Mouse (Mus musculus) G1E (cell line): ENCODE measurements at regions not wholly inside any gene's neighbourhood (a gene's known extent, or its start where the extent isn't known, plus 50 kb on each side); places are given as distances from the start of the nearest gene placed in this dataset.
A peak's percentile ranks its signal among the peaks of the same experiment; 100 is the strongest.

Source experiments
- ATAC-seq: 2 replicates; pipeline ENCODE4 v1.8.0; 2016; ENCODE audit warnings: mild to moderate bottlenecking; ENCODE audit not compliant: insufficient number of reproducible peaks, poor library complexity, low FRiP score, severe bottlenecking; ENCODE audit errors: extremely low read depth
- DNase-seq: peaks from one replicate; pipeline ENCODE4 v3.0.0; 2012; ENCODE audit warnings: low spot score
- H3K27me3 ChIP-seq: 2 replicates; pipeline ENCODE4 v1.6.1; 2012; ENCODE audit warnings: mild to moderate bottlenecking, low read length, inconsistent platforms; ENCODE audit not compliant: insufficient read depth
- H3K36me3 ChIP-seq: replicated peaks from 2 replicates; pipeline ENCODE3; 2012; ENCODE audit warnings: mild to moderate bottlenecking, inconsistent platforms
- H3K4me1 ChIP-seq: 2 replicates; pipeline ENCODE4 v1.6.1; 2012; ENCODE audit warnings: low read depth, low read length, inconsistent platforms, mixed read lengths; ENCODE audit not compliant: insufficient read depth
- H3K4me3 ChIP-seq: 2 replicates; pipeline ENCODE4 v1.5.1; 2012; ENCODE audit warnings: low read depth, mild to moderate bottlenecking, inconsistent platforms, low read length, moderate library complexity, mixed read lengths
- H3K9me3 ChIP-seq: replicated peaks from 2 replicates; pipeline ENCODE4 v1.6.1; 2012; ENCODE audit warnings: inconsistent platforms
- CTCF ChIP-seq: IDR thresholded peaks from 2 replicates; pipeline ENCODE4 v1.5.1; 2012; ENCODE audit warnings: low read depth, low read length, inconsistent platforms, mixed read lengths
- GATA1 ChIP-seq: IDR thresholded peaks from 2 replicates; pipeline ENCODE4 v1.6.1; 2012; ENCODE audit warnings: borderline replicate concordance, low read length, inconsistent platforms, mixed read lengths
- GATA2 ChIP-seq: IDR thresholded peaks from 2 replicates; pipeline ENCODE4 v1.6.1; 2012; ENCODE audit warnings: low read depth, low read length, inconsistent platforms, borderline replicate concordance
- POLR2AphosphoS5 ChIP-seq: IDR thresholded peaks from 2 replicates; pipeline ENCODE4 v1.6.1; 2012; ENCODE audit warnings: low read depth, low read length, inconsistent platforms; ENCODE audit not compliant: insufficient replicate concordance
- TAL1 ChIP-seq: conservative IDR thresholded peaks from 2 replicates; pipeline ENCODE4 v1.6.1; 2012; ENCODE audit warnings: low read depth, low read length, inconsistent platforms, mixed read lengths

DNA sequence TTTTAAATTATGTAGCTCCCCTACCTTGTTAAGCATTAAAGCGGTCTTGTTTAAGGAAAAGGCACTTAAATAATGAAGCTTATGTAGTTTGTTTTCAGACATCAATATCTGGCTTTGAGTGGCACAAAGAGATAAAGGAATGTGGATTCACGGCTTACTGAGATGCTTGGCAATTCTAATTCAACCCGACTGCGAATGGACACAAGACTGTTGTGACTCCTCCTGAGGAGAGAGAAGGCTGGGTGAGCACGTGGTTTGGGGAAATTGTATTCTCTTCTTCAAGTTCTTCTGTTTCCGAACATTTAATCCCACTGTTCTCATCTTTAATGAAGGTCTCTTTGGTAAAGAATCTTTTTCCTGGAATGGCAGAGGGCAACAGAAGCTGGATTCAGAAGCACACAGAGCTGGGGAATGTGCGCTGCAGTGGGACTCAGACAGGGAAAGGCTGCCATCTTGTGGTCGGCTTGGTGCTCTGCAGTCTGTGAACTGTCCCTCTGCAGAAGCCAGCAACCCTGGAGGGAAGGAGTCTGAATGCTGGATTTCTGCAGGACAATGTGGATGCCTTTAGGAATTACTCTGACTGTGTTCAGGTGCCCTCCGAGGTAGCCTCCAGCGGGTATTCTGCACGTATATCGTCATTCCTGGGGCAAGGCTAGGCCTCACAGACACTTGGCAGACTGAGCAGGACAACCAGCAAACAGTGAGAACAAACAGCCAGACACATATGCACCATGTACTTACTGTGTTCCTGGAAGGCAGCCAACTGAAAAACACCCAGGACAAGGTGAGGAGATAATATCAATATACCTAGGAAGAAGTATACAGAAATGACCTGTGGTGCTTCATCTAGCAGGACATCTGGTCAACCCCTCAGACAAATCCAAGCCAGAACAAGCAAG lies 54.0 kb upstream of the Pax1 start:
- TF ChIP-seq TAL1 = no peak
- 0 out of 2 replicates have a peak, but pooled peaks have one; percentile 25 for TF ChIP-seq CTCF
- ATAC-seq (no peak; the same call in 1 of the 2 replicates), DNase-seq (no peak)
- Histone ChIP-seq H3K4me3 (no peak overlapping the region), H3K4me1 (no peaks in the 10 kb centered on the region), H3K9me3 (peaks cover 34% of the 10 kb centered on the region), H3K27me3 (no peaks in the 10 kb centered on the region), H3K36me3 (no peaks in the 10 kb centered on the region)

DNA sequence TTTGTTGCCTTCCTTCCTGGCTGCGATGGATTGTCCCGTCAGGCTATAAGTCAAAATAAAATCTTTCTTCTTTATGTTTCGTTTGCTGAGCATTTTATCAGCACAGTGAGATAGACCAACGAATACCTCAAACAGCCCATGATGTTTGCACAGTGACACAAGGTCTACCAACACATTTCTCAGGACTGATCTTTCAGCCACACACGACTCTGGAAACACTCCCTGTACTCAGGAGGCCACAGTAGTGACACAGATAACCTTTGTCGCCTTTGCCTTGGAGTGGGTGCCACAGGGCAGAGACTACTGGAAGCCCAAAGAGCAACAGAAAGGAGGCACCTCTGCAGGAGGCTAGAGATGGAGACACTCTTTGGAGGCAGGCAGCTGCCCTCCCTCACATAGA lies 55.0 kb upstream of the Pax1 start:
- no peak overlapping the region for H3K4me3 ChIP-seq
- H3K9me3 ChIP-seq = peaks cover 33% of the 10 kb centered on the region
- no peak for TF ChIP-seq GATA2
- no peak for TF ChIP-seq TAL1
- no peak for TF ChIP-seq POLR2AphosphoS5
- no peak for TF ChIP-seq GATA1
- TF ChIP-seq CTCF = no peak
- DNase-seq (no peak), ATAC-seq (no peak)
- H3K27me3 ChIP-seq = no peaks in the 10 kb centered on the region
- H3K36me3 ChIP-seq = no peaks in the 10 kb centered on the region
- H3K4me1 ChIP-seq = no peaks in the 10 kb centered on the region

DNA sequence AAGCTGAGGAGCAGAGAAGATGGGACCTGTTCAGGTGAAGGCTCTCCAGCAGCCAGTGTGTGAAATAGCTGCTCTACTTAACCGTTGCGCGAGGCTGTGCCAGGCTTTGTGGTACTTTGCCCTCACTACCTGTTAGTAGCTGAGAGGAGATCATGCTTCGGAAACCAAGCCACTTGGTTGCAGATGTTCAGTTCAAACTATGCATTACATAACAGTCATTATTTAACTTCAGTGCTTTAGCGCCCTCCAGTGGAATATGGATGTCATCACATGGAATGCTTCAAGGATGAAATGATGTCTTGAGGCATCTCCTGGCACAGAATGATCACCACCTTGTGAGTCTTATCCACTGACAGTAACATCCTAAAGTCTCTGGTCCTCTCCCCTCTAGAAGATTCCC lies 56.5 kb upstream of the Pax1 start:
- no peak for TF ChIP-seq GATA2
- no peak for TF ChIP-seq GATA1
- no peak for TF ChIP-seq POLR2AphosphoS5
- no peak for TF ChIP-seq CTCF
- TF ChIP-seq TAL1 = no peak
- no peak for ATAC-seq
- Histone ChIP-seq H3K27me3 (no peaks in the 10 kb centered on the region), H3K9me3 (peaks cover 41% of the 10 kb centered on the region), H3K36me3 (no peaks in the 10 kb centered on the region), H3K4me1 (no peaks in the 10 kb centered on the region), H3K4me3 (no peak overlapping the region)
- DNase-seq = no peak

DNA sequence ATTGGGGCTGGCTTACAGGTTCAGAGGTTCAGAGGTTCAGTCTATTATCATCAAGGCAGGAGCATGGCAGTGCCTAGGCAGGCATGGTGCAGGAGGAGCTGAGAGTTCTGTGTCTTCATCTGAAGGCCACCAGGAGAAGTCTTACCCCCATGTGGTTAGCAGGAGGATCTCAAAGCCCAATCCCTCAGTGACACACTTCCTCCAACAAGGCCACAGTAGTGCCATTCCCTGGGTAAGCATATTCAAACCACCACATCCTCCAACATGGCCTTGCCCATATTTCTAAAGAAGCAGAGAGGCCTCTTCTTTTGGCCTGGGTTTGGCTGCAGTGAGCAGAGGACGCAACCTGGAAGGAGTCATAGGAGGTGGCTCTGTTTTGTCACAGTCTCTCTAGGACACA lies 61.2 kb upstream of the Pax1 start:
- ATAC-seq = no peak
- Histone ChIP-seq H3K9me3 (peaks cover 50% of the 10 kb centered on the region), H3K27me3 (no peaks in the 10 kb centered on the region), H3K36me3 (no peaks in the 10 kb centered on the region), H3K4me1 (no peaks in the 10 kb centered on the region), H3K4me3 (no peak overlapping the region)
- DNase-seq = no peak
- TF ChIP-seq CTCF (no peak), POLR2AphosphoS5 (no peak), TAL1 (no peak), GATA1 (no peak), GATA2 (no peak)

DNA sequence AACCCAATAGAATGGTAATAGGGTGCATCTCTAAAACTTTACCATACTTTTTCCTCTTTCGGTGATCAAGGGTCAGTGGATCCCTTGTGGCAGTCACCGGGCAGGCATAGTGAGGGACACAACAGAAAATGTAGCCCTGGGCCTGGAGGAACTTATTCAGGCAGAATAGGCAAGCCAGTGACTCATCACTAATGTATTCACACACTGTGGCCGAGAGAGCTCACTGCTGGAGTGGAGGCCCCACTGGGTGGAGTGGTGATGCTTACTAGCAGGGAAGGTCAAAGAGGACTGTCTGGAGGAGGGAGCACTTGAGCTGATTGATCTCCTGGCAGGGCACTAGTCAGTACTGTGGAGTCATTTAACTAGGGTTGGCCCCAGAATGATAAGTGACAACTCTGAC lies 62.4 kb upstream of the Pax1 start:
- Histone ChIP-seq H3K4me3 (no peak overlapping the region), H3K27me3 (no peaks in the 10 kb centered on the region), H3K36me3 (no peaks in the 10 kb centered on the region), H3K9me3 (peaks cover 49% of the 10 kb centered on the region), H3K4me1 (no peaks in the 10 kb centered on the region)
- TF ChIP-seq CTCF (no peak), POLR2AphosphoS5 (no peak), GATA2 (no peak), TAL1 (no peak), GATA1 (no peak)
- no peak for DNase-seq
- no peak for ATAC-seq

DNA sequence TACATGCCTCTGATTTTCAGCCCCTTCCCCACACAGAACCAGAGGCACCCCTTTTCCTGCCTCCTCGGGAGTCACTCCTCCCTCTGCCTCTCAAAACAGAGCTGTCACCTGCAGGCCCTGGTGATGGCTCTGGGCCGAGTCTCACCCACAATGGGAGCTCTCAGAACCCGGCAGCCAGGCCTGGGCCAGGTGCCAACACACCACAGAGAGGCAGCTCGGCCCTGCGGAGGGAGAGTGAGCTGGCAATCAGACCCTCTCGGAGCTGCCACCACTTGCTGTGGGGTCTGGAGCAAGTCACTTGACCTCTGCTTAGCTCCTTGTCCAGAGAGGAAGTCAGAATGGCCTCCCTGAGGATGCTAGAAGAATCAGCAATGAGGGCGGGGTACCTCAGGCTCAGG lies 63.2 kb upstream of the Pax1 start:
- ATAC-seq = no peak
- Histone ChIP-seq H3K36me3 (no peaks in the 10 kb centered on the region), H3K27me3 (no peaks in the 10 kb centered on the region), H3K4me1 (no peaks in the 10 kb centered on the region), H3K9me3 (peaks cover 54% of the 10 kb centered on the region), H3K4me3 (no peak overlapping the region)
- DNase-seq = no peak
- no peak for TF ChIP-seq POLR2AphosphoS5
- no peak for TF ChIP-seq CTCF
- no peak for TF ChIP-seq GATA1
- no peak for TF ChIP-seq TAL1
- no peak for TF ChIP-seq GATA2
